Mouse (Mus musculus) hindbrain, postnatal 0 days (tissue): Measurements from ENCODE around the gene Ostm1. TPM values are rescaled to one million over a fixed set of nuclear protein-coding genes. Genes with fewer than 3 reads are reported as not detected.

Experiments
- ATAC-seq: fragments of 200-750 bp; cut with Nextera tagmentation; 2 replicates; pipeline ENCODE4 v1.8.0; 2017; ENCODE audit warnings: mild to moderate bottlenecking, moderate TSS enrichment, moderate library complexity
- DNase-seq: peaks from one replicate; pipeline ENCODE4 v3.0.0-alpha.2; 2015; ENCODE audit warnings: low spot score
- H3K27ac ChIP-seq: fragments of 300-500 bp; sonication (generic); 2 replicates; pipeline ENCODE4 v1.5.1; 2014; ENCODE audit warnings: mild to moderate bottlenecking
- H3K27me3 ChIP-seq: fragments of 300-500 bp; sonication (generic); 2 replicates; pipeline ENCODE4 v1.6.1; 2014; ENCODE audit warnings: low read length, mixed read lengths; ENCODE audit not compliant: insufficient read depth
- H3K36me3 ChIP-seq: fragments of 300-500 bp; sonication (generic); 2 replicates; pipeline ENCODE4 v1.6.1; 2014; ENCODE audit warnings: low read length, mixed read lengths; ENCODE audit not compliant: insufficient read depth
- H3K4me1 ChIP-seq: fragments of 300-500 bp; sonication (generic); 2 replicates; pipeline ENCODE4 v1.6.1; 2014; ENCODE audit warnings: antibody characterized with exemption, low read length, mixed read lengths; ENCODE audit not compliant: insufficient read depth
- H3K4me2 ChIP-seq: fragments of 300-500 bp; sonication (generic); 2 replicates; pipeline ENCODE4 v1.6.1; 2014; ENCODE audit warnings: low read depth, mild to moderate bottlenecking, low read length, moderate library complexity, mixed read lengths
- H3K4me3 ChIP-seq: fragments of 300-500 bp; sonication (generic); 2 replicates; pipeline ENCODE4 v1.5.1; 2014; ENCODE audit warnings: low read length
- H3K9ac ChIP-seq: fragments of 300-500 bp; sonication (generic); replicated peaks from 2 replicates; pipeline ENCODE4 v1.6.1; 2014; ENCODE audit warnings: mild to moderate bottlenecking, low read length, moderate library complexity, mixed read lengths
- H3K9me3 ChIP-seq: fragments of 300-500 bp; sonication (generic); 2 replicates; pipeline ENCODE4 v1.6.1; 2016; ENCODE audit warnings: low read length, mixed read lengths
- CTCF ChIP-seq: IDR thresholded peaks from 2 replicates; pipeline ENCODE4 v1.5.1; 2016; ENCODE audit warnings: antibody characterized with exemption, control low read depth, low read depth
- whole genome bisulfite sequencing: fragments of 180-500 bp; shearing (Covaris S2); extraction: QIAGEN DNeasy Blood & Tissue Kit; methylation state at CpG from one replicate; pipeline ENCODE4 v1.1.7; 2014; 5-methylcytosine and 5-hydroxymethylcytosine counted together
- polyA plus RNA-seq: library from polyadenylated mRNA; unstranded; fragments of >200 nt; fragmentation: Nextera tagmentation; extraction: Ambion mirVana; gene quantifications from 2 replicates; pipeline ENCODE4 v1.2.1, GENCODE M21; 2015
- total RNA-seq: library from RNA; depleted of rRNA; stranded (reverse); fragments of >200 nt; gene quantifications from 2 replicates; pipeline ENCODE4 v1.2.3, GENCODE M21; 2014; rRNA removed

The Ostm1 gene
- total and polyA plus RNA-seq, 2 experiments from 2014 or later: 36.8 to 43.1 TPM

DNA sequence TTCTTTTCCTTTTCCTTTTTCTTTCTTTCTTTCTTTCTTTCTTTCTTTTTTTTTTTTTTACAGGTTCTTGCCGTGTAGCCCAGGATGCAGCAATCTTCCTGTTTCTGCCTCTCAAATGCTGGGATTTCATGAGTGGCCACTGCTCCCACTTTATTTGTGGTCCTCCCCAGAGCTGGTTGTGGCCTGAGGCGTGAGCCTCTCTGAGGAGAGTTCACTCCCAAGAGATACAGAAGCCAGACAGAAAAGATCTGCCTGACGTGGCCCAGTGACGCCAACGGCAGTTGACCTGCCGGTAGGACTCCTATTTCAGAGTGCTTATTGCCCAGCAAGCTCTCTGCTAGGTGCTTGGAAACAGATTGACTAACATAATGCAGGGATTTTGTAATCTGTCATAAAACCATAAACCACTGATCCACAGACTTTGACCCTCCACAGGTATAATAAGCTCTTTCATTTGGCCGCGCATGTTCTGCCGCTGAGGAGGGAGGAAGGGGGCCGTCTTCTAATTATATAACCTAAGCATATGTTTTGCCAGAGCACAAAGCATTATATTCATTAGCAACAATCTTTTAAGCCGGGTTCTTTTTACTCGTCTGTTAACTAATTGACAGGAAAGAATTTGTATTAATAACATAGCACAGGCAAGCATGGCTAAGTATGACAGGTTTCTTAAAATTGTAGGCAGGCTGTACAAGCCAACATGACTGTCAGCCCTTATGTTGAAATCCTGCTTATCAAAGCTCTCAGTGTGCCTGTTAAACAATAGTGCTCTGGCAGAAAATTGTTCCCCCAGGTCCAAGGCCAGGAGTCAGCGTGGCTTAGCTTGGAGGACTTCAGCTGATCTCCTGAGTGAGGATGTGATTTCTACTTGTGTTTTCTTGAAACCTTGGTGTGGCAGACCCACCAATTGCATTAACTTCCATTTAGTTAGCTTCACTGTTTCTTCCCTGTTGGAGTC lies 139.9 kb downstream of the Ostm1 start:
- 60% methylated on average over 13 of the region's 13 CpGs for whole genome bisulfite sequencing
- Histone ChIP-seq H3K4me2 (no peak overlapping the region), H3K4me3 (no peak overlapping the region), H3K9ac (no peak overlapping the region), H3K9me3 (no peaks in the 10 kb centered on the region), H3K36me3 (no peaks in the 10 kb centered on the region), H3K27me3 (no peaks in the 10 kb centered on the region), H3K4me1 (no peaks in the 10 kb centered on the region), H3K27ac (no peak overlapping the region)
- DNase-seq: no peak
- ATAC-seq: no peak
- no peak for TF ChIP-seq CTCF

DNA sequence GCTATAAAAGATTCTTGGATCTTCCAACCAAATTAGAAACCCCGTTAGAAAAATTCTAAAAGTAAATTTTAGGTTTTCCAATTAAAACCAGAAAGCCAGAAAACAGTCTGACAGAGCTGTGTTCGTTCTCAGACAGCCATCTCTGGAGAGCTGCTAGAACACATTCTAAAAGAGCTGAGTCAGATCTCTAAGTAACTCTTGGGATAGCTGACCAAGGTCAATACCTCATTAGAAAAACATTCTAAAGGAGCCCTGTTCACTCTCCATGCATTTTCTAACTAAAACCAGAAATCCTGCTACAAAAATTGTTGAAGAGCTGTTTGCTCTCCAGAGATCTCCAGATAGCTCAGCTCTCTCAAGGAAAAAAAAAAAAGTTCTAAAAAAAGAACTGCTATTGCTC lies 146.0 kb downstream of the Ostm1 start:
- ATAC-seq (no peak), DNase-seq (no peak)
- H3K27me3 ChIP-seq: no peaks in the 10 kb centered on the region
- H3K9ac ChIP-seq: no peak overlapping the region
- WGBS: 80% methylated on average over 2 of the region's 2 CpGs
- H3K36me3 ChIP-seq: no peaks in the 10 kb centered on the region
- no peak overlapping the region for H3K4me3 ChIP-seq
- H3K27ac ChIP-seq: no peak overlapping the region
- H3K9me3 ChIP-seq: no peaks in the 10 kb centered on the region
- no peak for TF ChIP-seq CTCF
- H3K4me1 ChIP-seq: no peaks in the 10 kb centered on the region
- H3K4me2 ChIP-seq: no peak overlapping the region

DNA sequence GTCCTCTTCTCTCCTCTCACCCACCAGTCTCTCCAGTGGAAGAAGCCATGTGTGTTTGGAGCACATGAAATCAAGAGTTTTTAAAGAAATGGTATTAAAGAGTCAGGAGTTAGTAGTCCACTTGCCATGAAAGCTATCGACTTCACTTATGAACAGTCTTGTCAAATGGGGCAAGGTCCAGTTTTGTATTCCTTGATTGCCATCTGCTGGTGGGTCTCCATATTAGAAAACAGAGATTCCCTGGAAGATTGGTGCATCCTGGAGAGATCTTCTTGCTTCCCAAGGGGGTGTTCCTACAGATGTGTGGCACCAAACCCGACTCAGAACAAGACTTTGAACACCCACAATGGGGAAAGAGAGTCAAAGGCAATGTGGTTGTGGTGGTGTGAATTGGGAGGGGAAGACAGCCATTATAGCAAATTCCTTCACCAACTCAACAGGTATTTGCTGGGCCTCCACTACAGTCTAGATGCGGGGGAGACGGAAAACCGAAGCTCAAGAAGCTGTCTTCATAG lies 151.0 kb downstream of the Ostm1 start:
- no peak overlapping the region for H3K4me3 ChIP-seq
- 56% methylated on average over 5 of the region's 5 CpGs for whole genome bisulfite sequencing
- H3K4me2 ChIP-seq: no peak overlapping the region
- no peak overlapping the region for H3K27ac ChIP-seq
- no peaks in the 10 kb centered on the region for H3K27me3 ChIP-seq
- ATAC-seq: no peak
- no peaks in the 10 kb centered on the region for H3K9me3 ChIP-seq
- DNase-seq: peak; percentile 78
- no peaks in the 10 kb centered on the region for H3K4me1 ChIP-seq
- TF ChIP-seq CTCF: peak; percentile 75
- H3K36me3 ChIP-seq: no peaks in the 10 kb centered on the region
- no peak overlapping the region for H3K9ac ChIP-seq

DNA sequence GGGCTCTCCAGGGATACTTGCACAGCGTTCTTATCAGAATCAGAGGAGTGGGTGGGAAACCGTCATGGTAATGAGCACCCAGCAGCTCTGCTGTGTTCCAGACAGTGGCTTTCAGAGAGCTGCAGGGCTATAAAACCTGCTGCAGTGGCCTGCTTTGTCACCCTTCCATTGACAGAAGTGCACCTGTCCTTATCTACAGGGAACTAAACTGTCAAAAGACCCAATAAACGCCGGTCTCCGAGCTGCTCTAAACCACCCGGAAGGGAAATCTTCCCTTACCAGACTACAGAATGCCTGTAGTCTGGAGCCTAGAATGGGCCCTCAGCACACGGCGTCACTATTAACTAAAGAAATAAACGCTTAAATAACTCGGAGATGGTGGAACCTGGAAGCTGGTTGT lies 168.2 kb downstream of the Ostm1 start:
- Histone ChIP-seq H3K4me3 (no peak overlapping the region), H3K9ac (no peak overlapping the region), H3K36me3 (no peaks in the 10 kb centered on the region), H3K4me2 (no peak overlapping the region), H3K27me3 (no peaks in the 10 kb centered on the region), H3K27ac (no peak overlapping the region), H3K4me1 (no peaks in the 10 kb centered on the region), H3K9me3 (no peaks in the 10 kb centered on the region)
- no peak for ATAC-seq
- no peak for TF ChIP-seq CTCF
- WGBS: 75% methylated on average over 10 of the region's 10 CpGs
- DNase-seq: no peak

Other genes with a start within 250 kb of the Ostm1 start
- 7.1 and 8.1 TPM in 2 replicates for gene Afg1l, start 105.3 kb upstream of the Ostm1 start, total RNA-seq
- gene Afg1l, start 105.3 kb upstream of the Ostm1 start, polyA plus RNA-seq: 6.6 and 7.9 TPM in 2 replicates
- 129 and 134 TPM in 2 replicates for gene Snx3, start 81.8 kb upstream of the Ostm1 start, total RNA-seq
- 339 and 344 TPM in 2 replicates for gene Snx3, start 81.8 kb upstream of the Ostm1 start, polyA plus RNA-seq
- gene Nr2e1, start 190 bp upstream of the Ostm1 start, total RNA-seq: 0.10 TPM in 1 of 2 replicates, not detected in the other
- gene Nr2e1, start 190 bp upstream of the Ostm1 start, polyA plus RNA-seq: not detected in 2 replicates
- 13.6 and 13.7 TPM in 2 replicates for gene Sec63, start 177.7 kb downstream of the Ostm1 start, total RNA-seq
- gene Sec63, start 177.7 kb downstream of the Ostm1 start, polyA plus RNA-seq: 13.4 and 13.9 TPM in 2 replicates